Mouse (Mus musculus): ENCODE results near the gene Abcb1b.

DNA sequence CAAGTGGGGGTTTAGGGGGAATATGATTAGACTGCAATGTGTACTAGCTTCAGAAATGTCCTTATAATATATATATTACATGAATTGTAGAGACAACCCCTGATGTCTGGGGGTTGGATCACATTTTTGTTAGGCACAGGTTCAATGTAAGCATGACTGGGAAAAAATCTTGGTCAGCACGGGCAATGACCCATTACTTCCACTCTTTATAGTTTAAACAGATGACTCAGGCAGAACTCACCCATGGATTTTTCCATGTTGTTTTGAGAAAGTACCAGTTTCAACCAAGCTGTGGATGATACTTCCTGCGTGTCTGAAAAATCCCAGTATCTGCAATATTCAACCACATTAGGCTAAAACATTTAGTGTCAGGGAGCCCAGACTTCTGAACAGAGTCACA, 79.1 kb downstream of the Abcb1b start:
- TF ChIP-seq POLR2A (IDR thresholded peaks at IDR 0.05; ENCODE audit: borderline replicate concordance, extremely low read depth, insufficient read depth, insufficient read length, poor library complexity, severe bottlenecking): no peak
- TF ChIP-seq CTCF (IDR thresholded peaks at IDR 0.05; ENCODE audit: borderline replicate concordance, extremely low read depth, insufficient read depth, insufficient read length): no peak

All from brain, embryonic 14.5 days (tissue).